Comparison of ENCODE assay signal across 8 mouse cellular contexts in genomic region chr4:32251005-32251365, GRCm38 (mm10). TPM values are rescaled to one million over a fixed set of nuclear protein-coding genes. Genes with fewer than 3 reads are reported as not detected.
DNase-seq lines count a peak whose midpoint lies in the region; ATAC-seq lines count a peak whose summit lies in the region.

No protein-coding gene starts in this region.

- H3K9ac ChIP-seq in heart, embryonic 14.5 days (ENCODE audit: low read length) = peak overlapping the region; percentile 58

- H3K4me1 ChIP-seq in heart, embryonic 14.5 days (ENCODE audit: control insufficient read depth in 2 of 2, insufficient read depth in 2 of 2, low read length in 2 of 2) = peaks cover 50 to 58% of the 10 kb centered on the region in 2 experiments

- DNase-seq in cerebellum, adult 9-11 months = no peak
- DNase-seq in MN1 (ENCODE audit: low spot score) = peak; percentile 59
- DNase-seq in embryo, embryonic 9.5 days (ENCODE audit: extremely low spot score) = peak; percentile 59
- DNase-seq in kidney, postnatal 14 days = peak; percentile 41
- peak; percentile 65 for DNase-seq in lung, postnatal 36 days
- DNase-seq in ovary, postnatal 14 days (ENCODE audit: low spot score) = peak; percentile 13

- H3K9me3 ChIP-seq in heart, embryonic 14.5 days (ENCODE audit: control insufficient read depth, low read length) = no peaks in the 10 kb centered on the region

- peak; percentile 28; the same call in 1 of the 2 replicates for ATAC-seq in cerebellum, adult (ENCODE audit: insufficient number of reproducible peaks, low FRiP score, low TSS enrichment)
- ATAC-seq in heart, embryonic 14.5 days (ENCODE audit: insufficient number of reproducible peaks, insufficient read depth, low FRiP score, low read depth) = peak; percentile 71

- WGBS in heart, embryonic 14.5 days = 1% methylated on average over 8 of the region's 8 CpGs

- peak overlapping the region; percentile 66 for H3K4me2 ChIP-seq in heart, embryonic 14.5 days (ENCODE audit: low read length)

- H3K4me3 ChIP-seq in heart, embryonic 14.5 days (ENCODE audit: control insufficient read depth in 1 of 2, insufficient read depth in 1 of 2, low read depth in 1 of 2, low read length in 2 of 2) = peak overlapping the region; percentile 24 to 25

- H3K36me3 ChIP-seq in heart, embryonic 14.5 days (ENCODE audit: control insufficient read depth, insufficient read depth, low read length) = no peaks in the 10 kb centered on the region

- H3K27me3 ChIP-seq in heart, embryonic 14.5 days (ENCODE audit: control insufficient read depth, insufficient read depth, low read length) = no peaks in the 10 kb centered on the region

- peak overlapping the region; percentile 90 to 96 for H3K27ac ChIP-seq in heart, embryonic 14.5 days (replicated peaks in 1 of 2; ENCODE audit: control insufficient read depth in 1 of 2, insufficient read depth in 1 of 2, low read depth in 2 of 2, low read length in 2 of 2)

RNA-seq across cellular contexts. Expression of gene Bach2, which starts 12.4 kb away (rescaled TPM):
- 7.3 and 8.2 TPM in 2 replicates for polyA plus RNA-seq in heart, embryonic 14.5 days (2014; fragmentation: Nextera tagmentation; extraction: Ambion mirVana)
